Mouse (Mus musculus) CD4-positive, CD25-positive, alpha-beta regulatory T cell, adult 2 months (primary cell): Measurements from ENCODE around the gene Acvr1.

Experiments used
- DNase-seq: peaks from one replicate; pipeline ENCODE4 v3.0.0-alpha.2; 2012; ENCODE audit warnings: low read depth, low spot score

Acvr1 gene

GRCm38 (mm10) chr2:58567066-58567810 is at the start of gene Acvr1, which contains the start of gene Upp2:
Gene Acvr1, minus strand, starts transcription at chr2:58567157.
Gene Upp2, plus strand, starts transcription at chr2:58567298.
- DNase-seq, result peak; percentile 54

GRCm38 (mm10) chr2:58615766-58616165 is 48.8 kb upstream of the Acvr1 start:
- DNase-seq, result no peak

GRCm38 (mm10) chr2:58614851-58615250 is 47.9 kb upstream of the Acvr1 start:
- no peak for DNase-seq

GRCm38 (mm10) chr2:58613720-58614119 is 46.8 kb upstream of the Acvr1 start:
- DNase-seq, result no peak

- no peak for DNase-seq
Observed at GRCm38 (mm10) chr2:58604791-58605190, 37.8 kb upstream of the Acvr1 start.

GRCm38 (mm10) chr2:58603379-58603778 is 36.4 kb upstream of the Acvr1 start:
- DNase-seq, result no peak

GRCm38 (mm10) chr2:58601382-58601781 is 34.4 kb upstream of the Acvr1 start:
- DNase-seq, result no peak

GRCm38 (mm10) chr2:58599639-58600038 is 32.7 kb upstream of the Acvr1 start:
- no peak for DNase-seq

- no peak for DNase-seq
Observed at GRCm38 (mm10) chr2:58597556-58597955, 30.6 kb upstream of the Acvr1 start.

- no peak for DNase-seq
Observed at GRCm38 (mm10) chr2:58596774-58597342, 29.9 kb upstream of the Acvr1 start.

- no peak for DNase-seq
Observed at GRCm38 (mm10) chr2:58595350-58595749, 28.4 kb upstream of the Acvr1 start.

GRCm38 (mm10) chr2:58590055-58590454 is 23.1 kb upstream of the Acvr1 start:
- DNase-seq, result no peak

- DNase-seq, result peak; percentile 1
Observed at GRCm38 (mm10) chr2:58589637-58590036, 22.7 kb upstream of the Acvr1 start.

- no peak for DNase-seq
Observed at GRCm38 (mm10) chr2:58586311-58586710, 19.4 kb upstream of the Acvr1 start.

- no peak for DNase-seq
Observed at GRCm38 (mm10) chr2:58574167-58574566, 7.2 kb upstream of the Acvr1 start.

- no peak for DNase-seq
Observed at GRCm38 (mm10) chr2:58568841-58569645, 2.1 kb upstream of the Acvr1 start.

GRCm38 (mm10) chr2:58567866-58568719 is 1.1 kb upstream of the Acvr1 start:
- peak; percentile 1 for DNase-seq

GRCm38 (mm10) chr2:58566410-58567065 is 419 bp downstream of the Acvr1 start:
- DNase-seq, result peak; percentile 60

GRCm38 (mm10) chr2:58566049-58566409 is 928 bp downstream of the Acvr1 start:
- DNase-seq, result no peak

GRCm38 (mm10) chr2:58565267-58565666 is 1.7 kb downstream of the Acvr1 start:
- DNase-seq, result no peak

- no peak for DNase-seq
Observed at GRCm38 (mm10) chr2:58562137-58562536, 4.8 kb downstream of the Acvr1 start.
